Mouse (Mus musculus) stomach, postnatal 0 days (tissue): Measurements from ENCODE around the gene Ppef2. TPM values are rescaled to one million over a fixed set of nuclear protein-coding genes. Genes with fewer than 3 reads are reported as not detected.
A peak's percentile ranks its signal among the peaks of the same experiment; 100 is the strongest.

Source experiments
- ATAC-seq: fragments of 200-750 bp; cut with Nextera tagmentation; 2 replicates; pipeline ENCODE4 v1.8.0; 2017; ENCODE audit not compliant: low FRiP score, low TSS enrichment
- DNase-seq: peaks from one replicate; pipeline ENCODE4 v3.0.0-alpha.2; 2016; ENCODE audit warnings: low spot score
- H3K27ac ChIP-seq: fragments of 300-500 bp; sonication (generic); replicated peaks from 2 replicates; pipeline ENCODE4 v1.5.1; 2014; ENCODE audit warnings: mild to moderate bottlenecking, control low read depth
- H3K27me3 ChIP-seq: fragments of 300-500 bp; sonication (generic); 2 replicates; pipeline ENCODE4 v1.6.1; 2014; ENCODE audit warnings: low read length; ENCODE audit not compliant: control insufficient read depth, insufficient read depth
- H3K36me3 ChIP-seq: fragments of 300-500 bp; sonication (generic); 2 replicates; pipeline ENCODE4 v1.6.1; 2014; ENCODE audit warnings: low read length, mixed read lengths; ENCODE audit not compliant: control insufficient read depth, insufficient read depth
- H3K4me1 ChIP-seq: fragments of 300-500 bp; sonication (generic); replicated peaks from 2 replicates; pipeline ENCODE4 v1.6.1; 2014; ENCODE audit warnings: antibody characterized with exemption; ENCODE audit not compliant: control insufficient read depth, insufficient read depth
- H3K4me2 ChIP-seq: fragments of 300-500 bp; sonication (generic); replicated peaks from 2 replicates; pipeline ENCODE4 v1.6.1; 2014; ENCODE audit warnings: low read depth, mild to moderate bottlenecking, control low read depth, moderate library complexity
- H3K4me3 ChIP-seq: fragments of 300-500 bp; sonication (generic); 2 replicates; pipeline ENCODE4 v1.5.1; 2014; ENCODE audit warnings: low read depth, low read length, control low read depth
- H3K9ac ChIP-seq: fragments of 300-500 bp; sonication (generic); 2 replicates; pipeline ENCODE4 v1.6.1; 2014; ENCODE audit warnings: mild to moderate bottlenecking, low read length, control low read depth, mixed read lengths
- H3K9me3 ChIP-seq: fragments of 300-500 bp; sonication (generic); 2 replicates; pipeline ENCODE4 v1.6.1; 2016; ENCODE audit warnings: low read length; ENCODE audit not compliant: control insufficient read depth
- CTCF ChIP-seq: IDR thresholded peaks from 2 replicates; pipeline ENCODE4 v1.5.1; 2016; ENCODE audit warnings: antibody characterized with exemption, low read depth, mild to moderate bottlenecking, moderate library complexity
- EP300 ChIP-seq: optimal IDR thresholded peaks from 2 replicates; pipeline ENCODE3; 2016; ENCODE audit warnings: antibody characterized with exemption
- WGBS: fragments of 180-500 bp; shearing (Covaris S2); extraction: QIAGEN DNeasy Blood & Tissue Kit; methylation state at CpG from one replicate; pipeline ENCODE4 v1.1.7; 2014; 5-methylcytosine and 5-hydroxymethylcytosine counted together
- polyA plus RNA-seq: library from polyadenylated mRNA; unstranded; fragments of >200 nt; fragmentation: Nextera tagmentation; extraction: Ambion mirVana; gene quantifications from 2 replicates; pipeline ENCODE4 v1.2.1, GENCODE M21; 2015

The Ppef2 gene
- polyA plus RNA-seq, 1 experiment from 2014 or later: 0.30 TPM

DNA sequence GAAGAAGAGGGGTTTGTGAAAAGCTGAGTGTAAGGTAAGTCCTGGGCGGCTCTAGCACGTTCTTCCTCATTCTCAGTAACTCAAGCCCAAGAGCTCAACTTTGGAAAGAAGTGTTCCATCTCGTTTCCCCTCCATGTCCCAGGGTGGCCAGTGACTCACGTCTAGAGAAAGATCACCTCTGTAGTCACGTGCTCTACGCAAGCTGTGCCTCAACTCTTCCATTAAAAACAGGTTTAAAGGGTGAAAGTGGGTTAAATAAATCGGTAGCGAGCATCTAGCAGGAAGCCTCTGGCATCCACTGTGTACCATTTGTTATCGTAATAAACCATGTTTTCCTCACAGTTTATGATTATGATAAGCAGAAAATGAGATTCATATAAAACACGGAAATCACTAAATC is 24.2 kb downstream of the Ppef2 start:
- Histone ChIP-seq H3K9ac (no peak overlapping the region), H3K36me3 (no peaks in the 10 kb centered on the region), H3K9me3 (no peaks in the 10 kb centered on the region), H3K27ac (no peak overlapping the region), H3K4me1 (no peaks in the 10 kb centered on the region), H3K4me2 (no peak overlapping the region), H3K27me3 (no peaks in the 10 kb centered on the region), H3K4me3 (no peak overlapping the region)
- TF ChIP-seq CTCF (no peak), EP300 (no peak)
- ATAC-seq (no peak), DNase-seq (no peak)
- 83% methylated on average over 10 of the region's 10 CpGs for WGBS

DNA sequence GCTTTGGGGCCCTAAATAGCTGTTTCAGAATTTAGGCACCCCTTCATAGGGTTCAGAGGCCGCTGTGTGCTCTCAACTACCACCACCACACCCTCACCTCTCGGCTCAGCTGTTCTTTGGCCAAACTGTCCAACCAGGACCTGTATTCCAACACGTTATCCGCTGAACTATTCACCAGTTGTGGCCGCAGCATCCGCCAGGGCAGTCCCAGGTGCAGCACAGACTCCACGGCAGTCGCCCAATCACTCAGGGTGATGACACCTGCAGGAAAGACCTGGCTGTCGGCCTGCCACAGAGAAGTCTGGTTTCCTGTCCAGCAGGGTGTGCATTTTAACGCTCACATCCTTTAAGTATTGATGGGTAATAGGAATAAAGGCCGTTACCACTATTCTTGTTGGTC is 25.8 kb downstream of the Ppef2 start:
- no peak overlapping the region for H3K9ac ChIP-seq
- H3K4me1 ChIP-seq: no peaks in the 10 kb centered on the region
- H3K9me3 ChIP-seq: no peaks in the 10 kb centered on the region
- no peak for DNase-seq
- H3K36me3 ChIP-seq: no peaks in the 10 kb centered on the region
- H3K27ac ChIP-seq: no peak overlapping the region
- no peak overlapping the region for H3K4me3 ChIP-seq
- H3K27me3 ChIP-seq: no peaks in the 10 kb centered on the region
- WGBS: 66% methylated on average over 11 of the region's 11 CpGs
- no peak for ATAC-seq
- H3K4me2 ChIP-seq: no peak overlapping the region
- TF ChIP-seq CTCF: no peak
- no peak for TF ChIP-seq EP300

DNA sequence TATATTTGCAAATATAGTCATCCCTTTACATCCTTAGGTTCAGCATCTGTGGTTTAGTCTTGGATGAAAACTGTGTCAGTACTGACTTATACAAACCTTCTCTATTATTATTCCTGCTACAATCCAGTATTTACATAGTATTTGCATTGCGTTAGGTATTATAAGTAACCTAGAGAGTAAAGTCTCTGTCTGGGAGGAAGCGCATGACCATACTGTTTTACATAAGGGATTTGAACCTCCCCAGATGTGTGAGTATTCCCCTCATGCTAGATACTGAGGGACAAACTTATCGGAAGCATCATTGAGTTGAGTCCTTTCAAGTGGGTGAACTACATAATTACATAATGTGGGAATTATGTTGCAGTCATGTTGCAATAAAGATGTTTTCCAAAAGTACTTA is 26.6 kb downstream of the Ppef2 start:
- DNase-seq: no peak
- Histone ChIP-seq H3K4me2 (no peak overlapping the region), H3K9me3 (no peaks in the 10 kb centered on the region), H3K27ac (no peak overlapping the region), H3K4me1 (no peaks in the 10 kb centered on the region), H3K9ac (no peak overlapping the region), H3K4me3 (no peak overlapping the region), H3K27me3 (no peaks in the 10 kb centered on the region), H3K36me3 (no peaks in the 10 kb centered on the region)
- WGBS: 70% methylated on average over 3 of the region's 3 CpGs
- ATAC-seq: no peak
- TF ChIP-seq CTCF: no peak
- no peak for TF ChIP-seq EP300

DNA sequence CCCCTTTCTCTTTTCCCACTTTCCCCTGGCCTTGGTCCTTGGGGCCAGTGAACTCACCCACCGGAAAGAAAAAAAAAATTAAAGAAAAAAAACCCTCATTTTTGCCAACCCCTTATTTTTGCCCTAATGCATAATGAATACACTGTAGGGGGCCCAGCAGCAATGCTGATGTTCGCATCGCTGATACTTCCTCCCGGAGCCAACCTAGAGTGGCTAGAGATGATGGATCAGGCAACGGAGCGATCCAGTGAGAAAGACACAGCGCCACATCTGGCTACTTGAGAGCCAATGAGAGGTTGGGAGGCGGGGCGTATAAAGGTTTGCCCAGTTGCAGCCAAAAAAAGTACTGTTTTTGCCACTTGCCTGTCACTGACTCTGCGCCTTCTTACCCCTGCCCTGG is 27.3 kb downstream of the Ppef2 start:
- no peak overlapping the region for H3K4me2 ChIP-seq
- TF ChIP-seq EP300: no peak
- no peak for TF ChIP-seq CTCF
- no peaks in the 10 kb centered on the region for H3K4me1 ChIP-seq
- no peaks in the 10 kb centered on the region for H3K36me3 ChIP-seq
- H3K4me3 ChIP-seq: no peak overlapping the region
- WGBS: 47% methylated on average over 10 of the region's 10 CpGs
- DNase-seq (no peak), ATAC-seq (no peak)
- no peak overlapping the region for H3K27ac ChIP-seq
- no peaks in the 10 kb centered on the region for H3K27me3 ChIP-seq
- H3K9ac ChIP-seq: no peak overlapping the region
- H3K9me3 ChIP-seq: no peaks in the 10 kb centered on the region

DNA sequence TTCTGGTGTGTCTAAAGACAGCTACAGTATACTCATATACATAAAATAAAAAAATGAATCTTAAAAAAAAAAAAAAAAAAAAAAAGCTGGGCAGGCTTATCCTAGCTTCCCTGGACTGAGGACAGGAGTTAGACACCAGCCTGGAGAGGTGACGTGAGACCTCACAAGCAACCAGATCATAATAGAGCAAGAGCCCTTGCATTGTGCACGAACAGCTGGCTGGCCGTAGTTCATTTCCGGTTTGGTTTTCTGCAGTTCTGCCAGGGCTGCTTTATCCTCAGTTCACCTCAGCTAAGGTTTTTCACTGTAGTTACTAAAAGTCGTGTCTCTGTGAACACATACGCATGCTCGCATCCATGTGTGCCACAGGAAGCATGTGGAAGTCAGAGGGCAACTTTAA is 28.3 kb downstream of the Ppef2 start:
- H3K4me2 ChIP-seq: no peak overlapping the region
- no peaks in the 10 kb centered on the region for H3K4me1 ChIP-seq
- no peaks in the 10 kb centered on the region for H3K27me3 ChIP-seq
- 71% methylated on average over 7 of the region's 7 CpGs for WGBS
- no peak for TF ChIP-seq EP300
- no peak for TF ChIP-seq CTCF
- DNase-seq: no peak
- no peak overlapping the region for H3K27ac ChIP-seq
- no peak for ATAC-seq
- no peaks in the 10 kb centered on the region for H3K36me3 ChIP-seq
- no peaks in the 10 kb centered on the region for H3K9me3 ChIP-seq
- H3K4me3 ChIP-seq: no peak overlapping the region
- no peak overlapping the region for H3K9ac ChIP-seq

DNA sequence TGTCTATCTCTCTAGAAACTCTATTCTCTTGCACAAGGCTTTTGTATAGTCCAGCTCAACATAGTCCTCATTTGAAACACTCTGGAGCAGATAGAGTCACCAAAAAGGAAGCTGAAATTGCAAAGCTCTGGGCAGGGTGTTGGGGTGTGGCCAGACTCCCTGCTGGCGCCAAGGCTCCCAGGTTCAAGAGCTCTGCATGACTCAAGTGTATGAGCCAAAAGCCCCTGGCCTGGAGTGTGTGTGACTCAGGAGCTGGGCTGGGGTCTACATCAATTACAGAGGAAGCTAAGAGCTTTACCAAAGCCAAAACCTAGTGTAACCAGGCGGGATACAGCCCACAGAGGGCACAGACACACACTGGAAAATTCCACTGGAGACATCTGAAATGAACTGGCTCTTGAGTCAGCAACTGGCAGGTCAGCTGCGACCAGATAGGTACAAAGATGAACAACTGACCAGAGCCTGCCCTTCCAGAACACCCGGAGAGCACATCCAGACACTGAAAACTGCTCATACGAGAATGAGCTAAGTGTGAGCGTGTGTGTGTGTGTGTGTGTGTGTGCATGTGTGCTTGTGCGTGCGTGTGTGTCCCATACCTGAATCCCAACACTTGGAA is 35.7 kb downstream of the Ppef2 start:
- H3K4me2 ChIP-seq: no peak overlapping the region
- H3K9ac ChIP-seq: no peak overlapping the region
- no peak overlapping the region for H3K4me3 ChIP-seq
- H3K9me3 ChIP-seq: no peaks in the 10 kb centered on the region
- H3K36me3 ChIP-seq: no peaks in the 10 kb centered on the region
- H3K27ac ChIP-seq: peak overlapping the region; percentile 53
- no peaks in the 10 kb centered on the region for H3K4me1 ChIP-seq
- no peaks in the 10 kb centered on the region for H3K27me3 ChIP-seq
- DNase-seq (no peak), ATAC-seq (peak; percentile 26; the same call in 1 of the 2 replicates)
- 80% methylated on average over 8 of the region's 8 CpGs for WGBS
- no peak for TF ChIP-seq CTCF
- no peak for TF ChIP-seq EP300
